Mouse (Mus musculus) 3T3-L1 (cell line): Measurements from ENCODE around the gene Senp7.
"Not testable (repeated sequence)": the region's sequence is repeated elsewhere in the genome, so short reads cannot be mapped to it uniquely, and the experiment has no call there.

Experiments used
- DNase-seq: peaks from one replicate; pipeline ENCODE4 v3.0.0-alpha.2; 2015; ENCODE audit warnings: low read depth, low spot score

The Senp7 gene

GRCm38 (mm10) chr16:56134149-56134548, 86.0 kb downstream of the Senp7 start:
- peak; percentile 42 for DNase-seq

GRCm38 (mm10) chr16:56137672-56138071, 89.5 kb downstream of the Senp7 start:
- DNase-seq, result not testable (repeated sequence)

GRCm38 (mm10) chr16:56139921-56140320, 91.8 kb downstream of the Senp7 start:
- DNase-seq, result no peak

GRCm38 (mm10) chr16:56144876-56145555, 96.9 kb downstream of the Senp7 start:
- DNase-seq, result no peak

- DNase-seq, result no peak
These were observed 99.5 kb downstream of the Senp7 start for GRCm38 (mm10) chr16:56147679-56148078.

- DNase-seq, result peak; percentile 25
These were observed 115.3 kb downstream of the Senp7 start for GRCm38 (mm10) chr16:56163466-56163865.

GRCm38 (mm10) chr16:56170247-56170646, 122.1 kb downstream of the Senp7 start:
- no peak for DNase-seq

- DNase-seq, result peak; percentile 54
These were observed 127.9 kb downstream of the Senp7 start for GRCm38 (mm10) chr16:56175867-56176581.

- DNase-seq, result no peak
These were observed 138.7 kb downstream of the Senp7 start for GRCm38 (mm10) chr16:56186863-56187262.

- no peak for DNase-seq
These were observed 140.1 kb downstream of the Senp7 start for GRCm38 (mm10) chr16:56188198-56188597.

GRCm38 (mm10) chr16:56204051-56204450, 155.9 kb downstream of the Senp7 start, which contains the start of gene Impg2:
TSS of gene Impg2 (plus strand) at chr16:56204313.
- no peak for DNase-seq

- DNase-seq, result no peak
These were observed 164.6 kb downstream of the Senp7 start for GRCm38 (mm10) chr16:56212740-56213139.

GRCm38 (mm10) chr16:56227686-56228085, 179.5 kb downstream of the Senp7 start:
- no peak for DNase-seq

GRCm38 (mm10) chr16:56229455-56229854, 181.3 kb downstream of the Senp7 start:
- no peak for DNase-seq

- DNase-seq, result peak; percentile 6
These were observed 183.2 kb downstream of the Senp7 start for GRCm38 (mm10) chr16:56231300-56231699.

- DNase-seq, result no peak
These were observed 184.6 kb downstream of the Senp7 start for GRCm38 (mm10) chr16:56232736-56233135.
